Mouse (Mus musculus) embryo, embryonic 10.5 days (tissue): Measurements from ENCODE around the gene Ccn5.

Experiments
- DNase-seq: peaks from one replicate; pipeline ENCODE4 v3.0.0-alpha.2; 2015; ENCODE audit warnings: low spot score

Gene Ccn5

GRCm38 (mm10) chr2:163820607-163821006 is at the start of gene Ccn5:
Gene Ccn5 (plus strand): TSS chr2:163820861.
- no peak for DNase-seq

- no peak for DNase-seq
Measured at GRCm38 (mm10) chr2:163776661-163777060, 44.0 kb upstream of the Ccn5 start.

- no peak for DNase-seq
Measured at GRCm38 (mm10) chr2:163777061-163777460, 43.6 kb upstream of the Ccn5 start.

GRCm38 (mm10) chr2:163778896-163779295 is 41.8 kb upstream of the Ccn5 start:
- DNase-seq: no peak

GRCm38 (mm10) chr2:163783368-163783767 is 37.3 kb upstream of the Ccn5 start:
- DNase-seq: no peak

- DNase-seq: no peak
Measured at GRCm38 (mm10) chr2:163783901-163784300, 36.8 kb upstream of the Ccn5 start.

- no peak for DNase-seq
Measured at GRCm38 (mm10) chr2:163787086-163787485, 33.6 kb upstream of the Ccn5 start.

- peak; percentile 80 for DNase-seq
Measured at GRCm38 (mm10) chr2:163787709-163788108, 33.0 kb upstream of the Ccn5 start.

GRCm38 (mm10) chr2:163788484-163788883 is 32.2 kb upstream of the Ccn5 start:
- peak; percentile 74 for DNase-seq

- DNase-seq: no peak
Measured at GRCm38 (mm10) chr2:163798411-163798810, 22.2 kb upstream of the Ccn5 start.

- no peak for DNase-seq
Measured at GRCm38 (mm10) chr2:163800832-163801231, 19.8 kb upstream of the Ccn5 start.

- no peak for DNase-seq
Measured at GRCm38 (mm10) chr2:163801406-163801805, 19.3 kb upstream of the Ccn5 start.

- no peak for DNase-seq
Measured at GRCm38 (mm10) chr2:163803838-163804237, 16.8 kb upstream of the Ccn5 start.

- no peak for DNase-seq
Measured at GRCm38 (mm10) chr2:163809166-163809565, 11.5 kb upstream of the Ccn5 start.

- no peak for DNase-seq
Measured at GRCm38 (mm10) chr2:163809704-163810103, 11.0 kb upstream of the Ccn5 start.

- no peak for DNase-seq
Measured at GRCm38 (mm10) chr2:163813077-163813476, 7.6 kb upstream of the Ccn5 start.

- no peak for DNase-seq
Measured at GRCm38 (mm10) chr2:163814739-163815465, 5.8 kb upstream of the Ccn5 start.

GRCm38 (mm10) chr2:163823248-163823647 is 2.6 kb downstream of the Ccn5 start:
- DNase-seq: peak; percentile 69

GRCm38 (mm10) chr2:163823771-163824170 is 3.1 kb downstream of the Ccn5 start:
- DNase-seq: peak; percentile 82

GRCm38 (mm10) chr2:163825861-163826260 is 5.2 kb downstream of the Ccn5 start:
- DNase-seq: no peak

GRCm38 (mm10) chr2:163826494-163826893 is 5.8 kb downstream of the Ccn5 start:
- DNase-seq: no peak

- no peak for DNase-seq
Measured at GRCm38 (mm10) chr2:163831163-163831562, 10.5 kb downstream of the Ccn5 start.

- DNase-seq: peak; percentile 90
Measured at GRCm38 (mm10) chr2:163838043-163838442, 17.4 kb downstream of the Ccn5 start.

- DNase-seq: no peak
Measured at GRCm38 (mm10) chr2:163839519-163839918, 18.9 kb downstream of the Ccn5 start.
